Mouse (Mus musculus) CD4-positive, CD25-positive, alpha-beta regulatory T cell (primary cell): ENCODE results near the gene Glra2. TPM values are rescaled to one million over a fixed set of nuclear protein-coding genes. Genes with fewer than 3 reads are reported as not detected.

Experiments used
- polyA plus RNA-seq: library from polyadenylated mRNA; unstranded; fragments of 100-300 nt; shearing (Covaris generic); gene quantifications from one replicate; pipeline ENCODE4 v1.2.1, GENCODE M21; 2017

The Glra2 gene
- polyA plus RNA-seq, result not detected

DNA sequence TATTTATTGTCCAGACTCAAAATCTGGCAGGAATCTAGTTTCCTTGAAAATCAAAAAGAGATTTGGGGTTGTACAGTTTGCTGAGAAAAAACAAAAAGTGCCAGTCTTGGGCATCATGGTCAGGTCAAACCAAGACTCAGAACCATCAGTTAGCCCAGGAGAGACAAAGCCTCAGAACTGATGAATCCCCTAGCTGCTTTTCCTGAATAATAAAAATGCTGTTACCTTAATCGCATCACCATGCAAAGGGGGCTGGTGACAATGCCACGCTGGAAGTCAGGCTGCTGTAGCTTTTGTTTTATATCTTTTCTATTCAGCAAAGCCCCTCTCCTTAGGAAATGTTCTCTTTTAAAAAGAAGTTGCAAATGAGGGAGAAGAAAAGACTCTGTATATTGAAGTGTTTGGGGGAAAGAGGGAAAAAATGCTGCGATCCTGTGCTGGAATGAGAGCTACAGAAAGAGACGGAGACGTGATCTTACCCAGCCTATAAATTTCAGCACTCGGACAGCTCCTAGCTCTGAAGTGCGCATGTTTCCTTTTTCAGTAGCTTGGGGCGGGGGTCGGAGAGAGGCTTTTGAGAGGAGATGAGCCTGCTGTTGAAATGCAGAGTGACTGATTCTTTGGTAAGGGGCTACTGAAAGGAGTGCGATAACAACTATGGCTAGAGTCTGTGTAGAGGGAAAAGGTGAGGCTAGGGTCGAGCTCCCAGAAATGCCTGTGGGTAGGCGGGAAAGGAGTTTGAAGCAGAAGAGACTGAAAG lies at the start of gene Glra2:
TSS of gene Glra2 (minus strand) at position 455 of the 760 bp plus-strand sequence.

